Mouse (Mus musculus) left cerebral cortex, postnatal 25 days (tissue): Measurements from ENCODE around the gene Klk1b1. TPM values are rescaled to one million over a fixed set of nuclear protein-coding genes. Genes with fewer than 3 reads are reported as not detected.
"Not testable (repeated sequence)": the region's sequence is repeated elsewhere in the genome, so short reads cannot be mapped to it uniquely, and the experiment has no call there.

Source experiments
- DNase-seq, 2 experiments: peaks; one replicate each; pipeline ENCODE4 v3.0.0; 2022; ENCODE audit warnings: low spot score in 2 of 2, mixed read lengths in 1 of 2
- intact Hi-C: fragments of 180-260 bp; cut with DNase I; formaldehyde crosslinking; loops from one replicate; pipeline ENCODE4 v1.15.1; 2025
- total RNA-seq, 2 experiments: library from RNA; stranded (reverse); gene quantifications; 2 replicates each; pipeline ENCODE4 v1.2.3; 2021

The Klk1b1 gene
- not detected for total RNA-seq

DNA sequence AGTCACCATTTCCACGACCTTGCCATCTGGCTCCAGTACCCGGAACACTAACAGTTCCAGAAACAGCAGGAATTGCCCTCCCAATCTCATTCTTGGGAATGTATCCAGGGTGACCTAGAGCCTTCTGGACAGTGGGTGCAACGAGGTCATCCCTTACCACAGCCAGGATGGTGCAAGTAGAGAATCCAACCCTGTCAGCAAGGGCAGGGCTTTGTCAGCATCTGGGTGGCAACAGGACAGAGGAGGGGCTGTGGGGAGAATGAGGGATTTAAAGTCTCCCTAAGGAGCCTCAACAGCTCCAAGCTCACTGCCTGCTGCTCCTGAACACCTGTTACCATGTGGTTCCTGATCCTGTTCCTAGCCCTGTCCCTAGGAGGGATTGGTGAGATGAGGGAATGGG is at the start of gene Klk1b1:
TSS of gene Klk1b1 (plus strand) at position 301 of the 400 bp plus-strand sequence.
- intact Hi-C loops: no loop called here
- DNase-seq: no peak

DNA sequence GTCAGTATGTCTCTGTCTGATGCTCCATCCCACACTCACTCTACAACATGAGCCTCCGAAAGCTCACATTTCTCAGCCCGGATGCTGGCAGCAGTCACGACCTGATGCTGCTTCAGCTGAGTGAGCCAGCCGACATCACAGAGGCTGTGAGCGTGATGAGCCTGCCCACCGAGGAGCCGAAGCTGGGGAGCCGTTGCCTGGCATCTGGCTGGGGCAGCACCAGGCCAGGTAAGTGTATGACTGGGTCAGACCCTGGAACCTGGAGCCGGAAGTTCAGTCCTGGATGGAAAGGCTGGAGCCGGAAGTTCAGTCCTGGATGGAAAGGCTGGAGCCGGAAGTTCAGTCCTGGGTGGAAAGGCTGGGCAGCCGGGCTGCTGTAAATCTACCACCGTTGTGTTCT is 48.1 kb upstream of the Klk1b1 start:
- no peak for DNase-seq

DNA sequence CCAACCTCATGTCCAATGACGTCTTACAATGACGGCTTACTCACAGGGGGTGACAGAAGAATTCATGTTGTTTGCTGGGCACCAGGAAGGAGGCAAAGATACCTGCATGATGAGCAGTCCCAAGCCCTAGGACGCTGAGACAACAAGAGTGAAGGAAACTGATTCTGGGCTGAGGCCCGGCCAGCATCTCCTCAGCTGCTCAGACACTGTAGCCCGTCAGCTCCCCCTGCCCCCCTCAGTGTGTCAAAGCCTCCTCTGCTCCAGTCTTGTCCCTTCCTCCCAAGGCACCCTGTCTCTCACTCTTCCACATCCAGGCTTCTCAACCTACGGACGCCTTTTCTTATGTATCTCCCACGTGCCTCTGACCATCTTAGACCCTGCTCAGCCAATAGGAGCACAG is 47.7 kb upstream of the Klk1b1 start:
- DNase-seq: no peak
- intact Hi-C loops: no loop called here

More for the DNA sequence above, 48.1 kb upstream of the Klk1b1 start:
- intact Hi-C loops: no loop called here

DNA sequence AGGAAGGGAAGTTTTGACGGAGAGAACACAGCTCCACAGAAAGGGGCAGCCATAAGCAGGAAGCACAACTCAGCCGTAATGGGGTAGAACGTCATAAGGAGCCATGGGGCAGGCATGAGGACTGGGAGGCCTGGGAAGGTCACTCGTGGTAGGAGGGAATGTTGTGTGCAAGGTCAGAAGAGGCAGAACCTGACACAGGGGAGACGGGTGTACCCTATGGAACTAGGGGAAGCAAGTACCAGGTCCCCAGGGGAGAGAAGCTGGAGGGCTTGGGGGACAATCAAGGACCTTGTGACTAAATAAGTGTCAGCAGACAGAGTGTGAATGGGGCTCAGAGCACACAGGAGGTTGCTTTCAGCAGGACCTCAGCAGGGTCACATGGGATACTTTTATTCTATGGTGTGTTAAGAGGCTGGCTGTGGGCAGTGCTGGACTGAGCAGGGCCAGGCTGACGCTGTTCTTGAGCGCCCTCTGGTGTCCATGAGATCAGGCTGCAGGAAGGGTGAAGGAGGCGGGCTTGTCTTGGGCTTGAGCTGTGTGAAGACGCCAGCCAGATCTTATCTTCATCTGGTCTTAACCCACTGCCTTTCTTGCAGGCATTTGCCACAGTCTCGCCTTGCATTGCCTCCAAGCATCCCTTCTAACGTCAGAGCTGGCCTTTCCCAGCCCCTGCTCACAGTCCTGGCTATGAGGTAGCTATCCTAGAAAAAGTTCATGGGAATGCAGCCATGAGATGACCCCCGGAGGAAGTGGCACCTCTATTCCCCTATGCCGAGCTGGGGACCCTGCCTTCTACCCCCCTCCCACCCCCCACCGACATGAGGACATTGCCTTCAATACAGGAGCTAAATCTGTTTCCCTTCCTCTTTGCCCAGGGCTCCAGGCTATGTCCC is 46.7 kb upstream of the Klk1b1 start:
- intact Hi-C loops: no loop called here
- DNase-seq: peak; percentile 75 to 78

DNA sequence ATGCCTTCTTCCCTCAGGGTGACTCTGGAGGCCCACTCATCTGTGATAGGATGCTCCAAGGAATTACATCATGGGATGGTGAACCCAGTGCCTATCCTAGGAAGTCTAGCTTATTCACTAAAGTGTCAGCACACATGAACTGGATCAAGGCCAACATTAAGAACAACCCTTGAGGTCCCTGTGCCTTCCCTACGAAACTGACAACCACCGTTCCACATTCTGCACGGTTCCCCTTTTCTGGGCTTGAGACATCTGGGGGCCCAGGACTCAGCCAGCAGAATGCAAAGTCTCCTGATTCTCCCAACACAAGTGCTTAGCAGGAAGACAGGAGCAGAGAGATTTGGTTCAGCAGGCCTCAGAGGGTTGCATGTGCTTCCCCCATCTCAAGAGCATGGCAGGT is 46.0 kb upstream of the Klk1b1 start:
- intact Hi-C loops: no loop called here
- DNase-seq: no peak

DNA sequence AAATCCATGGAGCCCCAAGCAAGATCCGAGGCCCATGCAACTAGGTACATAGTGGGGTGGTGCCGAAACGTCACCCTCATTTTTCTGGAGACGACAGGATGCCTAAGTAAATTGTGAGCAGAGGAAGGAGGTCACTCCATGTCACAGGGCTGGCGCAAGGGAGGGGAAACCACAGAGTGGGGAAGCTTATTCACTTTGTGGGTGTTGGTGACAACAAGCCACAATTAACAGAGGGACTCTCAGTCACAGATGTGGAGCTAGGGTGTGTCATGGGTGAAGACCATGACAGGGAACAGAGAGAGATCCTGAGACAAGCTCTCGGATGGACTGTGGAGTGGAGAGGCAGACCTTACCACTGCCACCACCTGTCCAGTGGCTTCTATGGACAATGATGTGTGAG is 45.5 kb upstream of the Klk1b1 start:
- intact Hi-C loops: no loop called here
- no peak for DNase-seq

DNA sequence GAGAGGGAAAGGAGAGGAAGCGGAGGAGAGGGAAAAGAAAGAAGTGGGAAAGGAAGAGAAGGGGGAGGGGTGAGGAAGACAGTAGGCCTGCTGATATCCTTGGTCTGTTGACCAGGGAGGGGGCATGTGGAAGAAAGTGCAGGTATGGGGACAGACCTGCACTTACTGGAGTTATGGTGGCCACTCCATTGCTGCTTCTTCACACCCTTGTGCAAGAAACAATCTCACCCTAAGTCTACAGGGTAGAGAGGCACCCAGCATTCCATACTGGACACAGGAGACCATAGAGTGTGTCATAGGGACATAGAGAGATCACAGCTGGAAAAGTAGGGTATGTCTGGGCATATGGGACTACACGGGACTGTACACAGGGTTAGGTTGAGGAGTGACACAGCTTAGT is 44.6 kb upstream of the Klk1b1 start:
- no peak for DNase-seq
- intact Hi-C loops: no loop called here

DNA sequence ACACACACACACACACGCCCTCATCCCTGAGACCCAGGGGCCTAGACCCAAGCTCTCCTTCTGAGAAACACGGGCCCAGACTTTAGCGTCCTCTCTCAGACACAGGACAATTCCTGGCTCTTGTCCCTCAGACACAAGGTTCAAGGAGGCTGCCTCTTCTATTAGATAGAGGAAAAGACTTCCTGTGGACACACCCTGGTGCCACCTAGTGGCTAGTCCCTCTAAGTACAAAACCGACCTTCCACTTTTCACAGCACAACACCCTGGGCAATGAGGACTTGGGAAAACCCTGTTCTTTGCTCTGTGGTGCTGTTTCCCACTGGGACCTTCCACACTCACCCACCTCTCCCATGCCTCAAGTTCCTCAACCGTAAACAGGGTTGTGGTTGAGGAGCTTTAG is 40.6 kb upstream of the Klk1b1 start:
- DNase-seq: no peak
- intact Hi-C loops: no loop called here

DNA sequence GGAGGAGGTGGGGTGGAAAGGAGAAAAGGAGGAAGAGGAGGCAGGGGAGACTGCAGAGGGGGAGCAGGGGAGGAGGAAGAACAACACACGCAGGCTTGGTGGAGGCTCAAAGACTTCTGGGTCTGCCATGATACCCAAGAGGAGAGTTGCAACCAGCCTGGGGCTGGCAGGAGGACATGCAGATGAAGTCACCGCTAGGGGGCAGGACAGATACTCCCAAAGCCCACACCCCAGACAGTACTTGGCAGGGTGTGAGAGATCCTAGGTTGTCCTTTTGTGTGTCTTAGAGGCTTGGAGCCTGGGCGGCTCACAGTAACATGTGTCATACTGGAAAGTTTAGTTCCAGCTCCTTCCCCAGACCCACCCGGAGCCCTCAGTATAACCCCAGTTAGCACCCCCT is 38.0 kb upstream of the Klk1b1 start:
- no peak for DNase-seq

DNA sequence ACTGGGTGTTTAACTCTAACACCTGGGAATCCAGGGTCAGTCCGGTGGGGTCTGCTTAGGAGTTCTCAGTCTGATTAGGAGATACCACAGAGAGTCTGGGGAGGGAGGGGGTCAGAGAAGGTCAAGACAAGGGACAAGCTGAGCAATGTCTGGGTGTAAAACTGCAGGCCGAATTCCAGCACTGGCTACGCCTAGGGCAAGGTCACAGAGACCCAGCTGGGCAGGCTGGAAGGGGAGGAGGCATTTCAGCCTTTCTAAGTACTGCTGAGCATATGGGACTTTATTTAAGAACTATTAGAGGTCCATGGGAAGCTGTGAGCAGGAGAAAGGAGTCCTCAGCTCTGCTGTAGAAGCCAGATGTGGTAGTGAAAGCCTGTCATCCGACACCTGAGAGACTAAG is 34.2 kb upstream of the Klk1b1 start:
- no peak for DNase-seq
- intact Hi-C loops: no loop called here

More for the DNA sequence above, 38.0 kb upstream of the Klk1b1 start:
- intact Hi-C loops: no loop called here

DNA sequence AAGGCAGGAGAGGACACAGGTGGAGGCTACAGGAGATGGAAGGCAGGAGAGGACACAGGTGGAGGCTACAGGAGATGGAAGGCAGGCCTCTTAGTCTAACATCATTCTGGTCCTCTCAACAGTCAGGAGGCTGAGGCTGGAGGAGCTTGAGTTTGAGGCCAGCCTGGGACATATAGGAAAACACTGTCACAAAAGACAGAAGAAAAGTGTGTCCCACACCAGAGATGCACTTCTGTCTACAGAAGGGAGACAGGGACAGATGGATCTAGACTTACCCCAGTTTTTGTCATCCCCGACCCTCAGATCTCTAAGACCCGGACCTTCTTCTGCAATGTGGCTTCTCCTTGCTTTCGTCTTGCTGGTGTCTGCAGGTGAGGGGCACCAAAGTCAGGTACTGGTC is 33.1 kb upstream of the Klk1b1 start, which contains the start of gene Klk15:
TSS of gene Klk15 (plus strand) at position 301 of the 400 bp plus-strand sequence.
- DNase-seq: no peak
- intact Hi-C loops: no loop called here

DNA sequence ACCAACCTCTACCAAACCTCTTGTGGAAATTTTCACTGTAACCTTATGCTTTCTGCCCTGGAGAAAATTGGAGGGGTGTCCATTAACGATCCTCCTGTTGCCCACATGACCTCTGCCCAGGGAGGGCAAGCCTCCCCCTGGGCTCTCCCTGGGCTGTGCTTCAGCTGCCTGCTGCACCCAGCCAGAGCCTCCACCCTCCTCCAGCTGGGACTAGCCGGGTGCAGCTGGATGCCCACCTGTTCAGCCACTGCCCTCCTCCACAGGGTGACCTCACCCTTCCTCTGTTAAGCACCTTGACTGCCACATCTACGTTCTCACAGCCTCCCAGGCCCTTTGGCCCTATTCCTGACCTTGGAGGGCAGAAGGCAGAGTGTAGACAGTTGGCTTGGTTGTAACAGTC is 31.8 kb upstream of the Klk1b1 start:
- no peak for DNase-seq
- intact Hi-C loops: no loop called here

DNA sequence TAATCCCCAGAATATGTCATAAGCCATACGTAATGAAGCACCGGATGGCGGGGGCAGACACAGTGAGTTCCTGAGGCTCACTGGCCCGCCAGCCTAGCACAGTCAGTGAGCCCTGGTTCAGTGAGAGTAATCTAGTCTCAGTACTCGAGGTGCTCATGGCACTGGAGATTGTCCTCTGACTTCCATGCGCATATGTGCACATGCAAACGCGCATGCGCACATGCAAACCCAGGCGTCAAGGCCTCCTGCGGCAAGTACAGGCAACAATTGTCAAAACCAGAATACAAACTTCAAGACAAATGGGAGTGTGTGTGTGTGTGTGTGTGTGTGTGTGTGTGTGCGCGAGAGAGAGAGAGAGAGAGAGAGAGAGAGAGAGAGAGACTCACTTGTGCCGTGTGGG is 30.0 kb upstream of the Klk1b1 start:
- no peak for DNase-seq
- intact Hi-C loops: no loop called here

DNA sequence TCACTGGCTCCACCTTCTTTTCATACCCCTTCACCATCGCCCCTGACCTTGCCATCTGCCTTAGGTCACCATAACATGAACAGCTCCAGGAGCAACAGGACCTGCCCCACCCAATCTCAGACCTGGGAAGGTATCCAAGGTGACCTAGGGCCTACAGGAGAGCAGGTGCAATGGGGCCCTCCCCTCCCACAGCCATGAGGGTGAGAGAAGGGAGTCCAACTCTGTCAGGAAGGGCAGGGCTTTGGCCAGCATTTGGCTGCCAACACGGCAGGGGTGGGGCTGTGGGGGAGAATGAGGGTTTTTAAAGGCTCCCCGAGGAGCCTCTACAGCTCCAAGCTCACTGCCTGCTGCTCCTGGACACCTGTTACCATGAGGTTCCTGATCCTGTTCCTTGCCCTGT is 24.3 kb upstream of the Klk1b1 start:
- DNase-seq, intact Hi-C loops: not testable (repeated sequence)

DNA sequence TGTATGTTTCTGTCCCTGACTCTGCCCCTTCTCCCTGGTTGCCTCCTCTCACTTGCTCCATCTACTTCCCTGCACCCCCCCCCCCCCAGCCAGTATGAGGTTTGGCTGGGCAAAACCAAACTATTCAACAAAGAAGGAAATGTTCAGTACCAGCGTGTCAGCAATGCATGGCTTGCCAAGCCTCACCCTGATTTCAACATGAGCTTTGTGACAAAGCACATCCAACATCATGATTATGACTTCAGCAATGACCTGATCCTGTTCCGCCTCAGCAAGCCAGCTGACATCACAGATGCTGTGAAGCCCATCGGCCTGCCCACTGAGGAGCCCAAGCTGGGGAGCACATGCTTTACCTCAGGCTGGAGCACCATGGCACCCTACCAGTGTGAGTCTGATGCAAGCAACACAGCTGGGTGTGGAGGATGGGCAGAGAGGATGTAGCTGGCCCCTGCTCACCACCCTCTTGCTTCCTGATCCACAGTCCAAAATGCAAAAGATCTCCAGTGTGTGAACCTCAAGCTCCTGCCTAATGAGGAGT is 21.8 kb upstream of the Klk1b1 start:
- no peak for DNase-seq
- intact Hi-C loops: no loop called here

DNA sequence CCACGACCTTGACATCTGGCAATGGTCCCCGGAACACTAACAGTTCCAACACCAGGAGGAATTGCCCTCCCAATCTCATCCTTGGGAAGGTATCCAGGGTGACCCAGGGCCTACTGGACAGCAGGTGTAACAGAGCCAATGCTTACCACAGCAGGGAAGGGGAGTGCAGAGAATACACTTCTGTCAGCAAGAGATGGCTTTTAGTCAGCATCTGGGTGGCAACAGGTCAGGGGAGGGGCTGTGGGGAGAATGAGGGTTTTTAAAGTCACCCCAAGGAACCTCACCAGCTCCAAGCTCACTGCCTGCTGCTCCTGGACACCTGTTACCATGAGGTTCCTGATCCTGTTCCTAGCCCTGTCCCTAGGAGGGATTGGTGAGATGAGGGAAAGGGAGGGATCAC is 16.2 kb upstream of the Klk1b1 start, which contains the start of gene Klk1b8:
TSS of gene Klk1b8 (plus strand) at position 301 of the 400 bp plus-strand sequence.
- intact Hi-C loops: no loop called here
- no peak for DNase-seq

DNA sequence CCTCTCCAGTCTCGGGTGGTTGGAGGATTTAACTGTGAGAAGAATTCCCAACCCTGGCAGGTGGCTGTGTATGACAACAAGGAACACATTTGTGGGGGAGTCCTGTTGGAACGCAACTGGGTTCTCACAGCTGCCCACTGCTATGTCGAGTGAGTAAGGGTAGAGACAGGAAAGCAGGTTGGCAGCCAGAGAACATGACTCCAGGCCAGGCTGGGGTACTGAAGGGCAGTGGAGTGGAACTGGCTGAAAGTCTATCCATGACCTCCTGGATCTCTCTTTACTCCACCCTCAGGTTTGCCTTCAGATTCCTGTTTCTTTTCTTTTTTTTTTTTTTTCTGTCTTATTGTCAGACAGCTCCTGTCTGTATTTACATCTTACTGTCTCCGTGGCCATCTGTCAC is 13.8 kb upstream of the Klk1b1 start:
- intact Hi-C loops: no loop called here
- peak; percentile 10 to 50 for DNase-seq

DNA sequence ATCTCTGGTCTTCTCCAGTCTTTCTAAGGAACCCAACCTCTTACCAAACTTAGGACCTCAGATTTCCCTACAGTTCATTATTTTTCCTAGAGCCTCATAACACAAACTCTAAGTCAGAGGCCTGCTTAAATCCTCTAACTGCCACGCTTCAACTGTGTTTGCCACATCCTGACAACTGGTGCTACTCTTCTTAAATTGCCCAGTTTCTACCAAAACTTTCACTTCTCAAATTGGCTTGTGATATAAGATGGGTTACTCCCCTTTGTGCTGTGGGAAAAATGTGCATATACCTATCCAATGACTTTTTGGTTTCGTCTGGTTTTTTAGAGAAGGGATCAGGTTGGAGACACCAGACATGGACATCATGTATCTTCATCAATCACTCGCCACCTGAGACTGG is 507 bp downstream of the Klk1b1 start:
- DNase-seq: no peak
- intact Hi-C loops: no loop called here

DNA sequence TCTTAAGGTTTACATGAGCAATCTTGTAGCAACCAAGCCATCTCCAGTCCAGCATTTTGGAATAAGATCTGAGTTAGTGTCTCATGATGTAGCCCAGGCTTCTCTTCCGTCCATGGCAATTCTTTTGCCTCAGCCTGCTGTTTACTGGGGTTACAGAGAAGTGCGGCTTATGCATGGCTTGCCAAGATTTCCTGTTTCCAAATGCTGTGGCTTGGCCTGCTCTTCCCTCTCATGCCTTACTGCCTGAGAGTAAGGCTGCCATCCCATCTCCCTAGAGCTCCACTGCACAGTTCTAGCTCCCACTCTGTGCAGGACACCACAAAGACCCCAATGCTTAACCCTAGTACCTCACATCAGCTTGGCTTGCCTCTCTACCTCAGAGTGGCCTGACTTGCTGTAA is 1.1 kb downstream of the Klk1b1 start:
- no peak for DNase-seq
- intact Hi-C loops: no loop called here

DNA sequence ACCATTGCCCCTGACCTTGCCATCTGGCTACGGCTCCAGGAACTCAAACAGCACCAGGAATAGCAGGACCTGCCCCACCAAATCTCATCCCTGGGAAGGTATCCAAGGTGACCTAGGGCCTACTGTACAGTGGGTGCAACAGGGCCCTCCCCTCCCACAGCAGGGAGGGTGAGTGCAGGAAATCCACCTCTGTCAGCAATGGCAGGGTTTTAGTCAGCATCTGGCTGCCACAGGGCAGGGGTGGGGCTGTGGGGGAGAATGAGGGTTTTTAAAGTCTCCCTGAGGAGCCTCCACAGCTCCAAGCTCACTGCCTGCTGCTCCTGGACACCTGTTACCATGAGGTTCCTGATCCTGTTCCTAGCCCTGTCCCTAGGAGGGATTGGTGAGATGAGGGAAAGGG is 9.2 kb downstream of the Klk1b1 start, which contains the start of gene Klk1b9:
TSS of gene Klk1b9 (plus strand) at position 301 of the 400 bp plus-strand sequence.
- intact Hi-C loops, DNase-seq: not testable (repeated sequence)

DNA sequence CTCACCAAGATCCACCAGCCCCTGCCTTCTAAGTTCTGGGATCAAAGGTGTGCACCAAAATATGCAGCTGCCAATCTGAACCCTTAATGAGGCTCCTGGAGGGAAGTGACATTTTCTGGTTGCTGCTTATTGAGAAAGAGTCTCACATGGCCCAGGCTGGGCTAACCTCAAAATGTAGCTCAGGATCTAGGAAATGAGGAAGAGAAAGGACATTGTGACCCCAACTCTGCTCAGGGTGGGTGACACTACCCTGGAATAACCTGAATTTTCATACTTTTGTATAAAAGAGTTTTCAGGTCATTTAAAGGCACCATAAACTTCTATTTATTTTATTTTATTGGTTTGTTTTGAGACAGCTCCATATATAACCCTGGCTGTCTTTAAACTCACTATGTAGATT is 19.1 kb downstream of the Klk1b1 start:
- no peak for DNase-seq
- intact Hi-C loops: no loop called here
